Mouse (Mus musculus) liver, embryonic 14.5 days (tissue): ENCODE data around the gene Nr1h3. TPM values are rescaled to one million over a fixed set of nuclear protein-coding genes. Genes with fewer than 3 reads are reported as not detected.

Source experiments
- ATAC-seq: fragments of 200-750 bp; cut with Nextera tagmentation; 2 replicates; pipeline ENCODE4 v1.8.0; 2017; ENCODE audit warnings: moderate number of reproducible peaks, mild to moderate bottlenecking, moderate library complexity; ENCODE audit not compliant: insufficient read depth
- DNase-seq, 3 experiments: peaks; one replicate each; pipeline ENCODE4 v3.0.0-alpha.2; 2012 to 2013; ENCODE audit warnings: low read depth in 3 of 3, low spot score in 3 of 3
- H3K27ac ChIP-seq: fragments of 300-500 bp; sonication (generic); 2 replicates; pipeline ENCODE4 v1.5.1; 2014; ENCODE audit warnings: moderate library complexity, mild to moderate bottlenecking, control low read depth, inconsistent platforms
- H3K27me3 ChIP-seq: fragments of 300-500 bp; sonication (generic); 2 replicates; pipeline ENCODE4 v1.6.1; 2014; ENCODE audit warnings: mild to moderate bottlenecking, low read length, moderate library complexity; ENCODE audit not compliant: control insufficient read depth, insufficient read depth
- H3K36me3 ChIP-seq: fragments of 300-500 bp; sonication (generic); replicated peaks from 2 replicates; pipeline ENCODE4 v1.6.1; 2014; ENCODE audit warnings: low read depth; ENCODE audit not compliant: control insufficient read depth, insufficient read depth
- H3K4me1 ChIP-seq, 2 experiments: fragments of 200-500 bp in 1 of 2; fragments of 300-500 bp in 1 of 2; sonication (generic) in 1 of 2; replicated peaks; 2 replicates each; pipeline ENCODE4 v1.6.1; 2012 to 2014; ENCODE audit warnings: antibody characterized with exemption in 1 of 2, inconsistent platforms in 1 of 2, low read length in 1 of 2; ENCODE audit not compliant: control insufficient read depth in 2 of 2, insufficient read depth in 2 of 2
- H3K4me2 ChIP-seq: fragments of 300-500 bp; sonication (generic); 2 replicates; pipeline ENCODE4 v1.6.1; 2014; ENCODE audit warnings: low read depth, mild to moderate bottlenecking, control low read depth, moderate library complexity
- H3K4me3 ChIP-seq, 2 experiments: fragments of 200-500 bp in 1 of 2; fragments of 300-500 bp in 1 of 2; sonication (generic) in 1 of 2; 2 replicates each; pipeline ENCODE4 v1.5.1; 2012 to 2014; ENCODE audit warnings: low read depth in 2 of 2, low read length in 2 of 2, mild to moderate bottlenecking in 2 of 2, control low read depth in 1 of 2, inconsistent platforms in 1 of 2, moderate library complexity in 1 of 2; ENCODE audit not compliant: insufficient read depth in 1 of 2
- H3K9ac ChIP-seq: fragments of 300-500 bp; sonication (generic); replicated peaks from 2 replicates; pipeline ENCODE4 v1.6.1; 2014; ENCODE audit warnings: mild to moderate bottlenecking, control low read depth, moderate library complexity
- H3K9me3 ChIP-seq: fragments of 300-500 bp; sonication (generic); 2 replicates; pipeline ENCODE4 v1.6.1; 2016; ENCODE audit warnings: low read length, mixed read lengths; ENCODE audit not compliant: control insufficient read depth
- CTCF ChIP-seq: IDR thresholded peaks from 2 replicates; pipeline ENCODE4 v1.5.1; 2016; ENCODE audit warnings: antibody characterized with exemption, low read depth, control low read depth
- EP300 ChIP-seq: IDR thresholded peaks from 2 replicates; pipeline ENCODE4 v1.6.1; 2016; ENCODE audit warnings: antibody characterized with exemption, low read depth
- WGBS: fragments of 180-500 bp; shearing (Covaris S2); extraction: QIAGEN DNeasy Blood & Tissue Kit; methylation state at CpG from one replicate; pipeline ENCODE4 v1.1.7; 2014; ENCODE audit not compliant: insufficient replicate concordance; 5-methylcytosine and 5-hydroxymethylcytosine counted together
- polyA plus RNA-seq, 2 experiments: library from polyadenylated mRNA; depleted of rRNA in 1 of 2; stranded (reverse) in 1 of 2; unstranded in 1 of 2; fragments of >200 nt; fragmentation: Nextera tagmentation in 1 of 2; extraction: Ambion mirVana in 1 of 2; gene quantifications; 2 replicates each; pipeline versions ENCODE4 v1.2.1 to v1.2.3; 2012 to 2014

Nr1h3 gene
- polyA plus RNA-seq, 2 experiments = 12.7 to 14.2 TPM

DNA sequence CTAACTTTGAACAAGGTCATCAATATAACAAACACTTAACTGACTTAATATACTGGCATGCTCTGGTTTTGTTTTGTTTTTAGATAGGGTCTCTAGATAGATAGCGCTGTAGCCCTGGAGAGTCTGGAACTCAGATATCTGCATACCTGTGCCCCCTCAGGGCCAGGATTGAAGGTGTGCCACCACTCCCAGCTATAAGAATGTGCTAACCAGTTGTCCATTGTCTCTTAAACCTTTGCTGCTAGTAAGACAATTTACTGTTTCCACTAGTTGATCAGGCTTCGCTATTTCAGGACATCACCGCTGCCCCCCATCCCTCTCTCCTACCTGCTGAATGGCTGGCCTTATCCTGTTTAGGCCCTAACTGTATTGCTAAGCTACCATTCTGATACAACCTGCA, 17.9 kb upstream of the Nr1h3 start:
- no peaks in the 10 kb centered on the region; the same call in 1 of the 2 replicates for H3K36me3 ChIP-seq
- H3K27me3 ChIP-seq = no peaks in the 10 kb centered on the region
- no peak overlapping the region for H3K4me2 ChIP-seq
- no peaks in the 10 kb centered on the region; a peak in 1 of 4 replicates for H3K4me1 ChIP-seq
- 80% methylated on average over 3 of the region's 3 CpGs for WGBS
- no peak overlapping the region for H3K9ac ChIP-seq
- no peak overlapping the region for H3K27ac ChIP-seq
- H3K9me3 ChIP-seq = no peaks in the 10 kb centered on the region
- no peak for DNase-seq
- TF ChIP-seq CTCF = no peak
- no peak for TF ChIP-seq EP300
- H3K4me3 ChIP-seq = no peak overlapping the region
- ATAC-seq = no peak

DNA sequence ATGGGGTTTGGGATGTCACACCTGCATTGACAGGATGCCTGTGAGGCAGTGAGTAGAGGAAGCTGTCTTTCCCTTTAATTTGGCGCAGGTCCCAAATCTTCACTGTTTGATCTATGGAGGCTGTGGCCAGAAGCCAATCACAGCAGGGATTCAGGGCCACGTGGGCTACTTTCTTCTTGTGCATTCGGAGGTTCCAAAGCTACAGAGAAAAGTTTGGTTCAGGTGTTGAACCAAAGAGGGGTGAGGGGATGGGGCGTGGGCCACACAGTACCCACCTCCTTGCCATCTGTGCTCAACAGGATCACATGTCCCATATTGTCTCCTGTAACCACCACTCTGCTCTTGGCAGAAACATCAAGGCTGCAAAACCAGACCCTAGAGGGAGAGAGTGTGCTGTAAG, 14.4 kb upstream of the Nr1h3 start:
- Histone ChIP-seq H3K9ac (no peak overlapping the region), H3K4me2 (no peak overlapping the region), H3K9me3 (no peaks in the 10 kb centered on the region), H3K27me3 (no peaks in the 10 kb centered on the region), H3K4me3 (no peak overlapping the region), H3K27ac (no peak overlapping the region), H3K4me1 (no peaks in the 10 kb centered on the region; a peak in 1 of 4 replicates), H3K36me3 (peaks cover under 1% of the 10 kb centered on the region; the same call in 1 of the 2 replicates)
- ATAC-seq (no peak), DNase-seq (no peak)
- TF ChIP-seq CTCF (no peak), EP300 (no peak)
- 62% methylated on average over 4 of the region's 4 CpGs for WGBS

DNA sequence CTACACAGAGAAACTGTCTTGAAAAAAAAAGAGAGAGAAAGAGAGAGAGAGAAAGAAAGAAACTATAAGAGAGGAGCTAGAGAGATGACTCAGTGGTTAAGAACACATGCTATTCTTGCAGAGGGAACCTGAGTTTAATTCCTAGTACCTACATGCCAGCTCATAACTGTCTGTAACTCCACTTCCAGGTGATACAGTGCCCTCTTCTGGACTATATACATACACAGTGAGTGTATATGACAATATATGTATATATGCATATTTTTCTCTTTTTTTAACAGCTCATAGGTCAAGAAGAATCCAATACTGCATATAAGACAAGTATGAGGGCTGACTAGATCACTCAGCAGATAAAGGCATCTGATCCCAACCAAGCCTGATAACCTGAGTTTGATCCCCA, 10.7 kb upstream of the Nr1h3 start:
- no peak for ATAC-seq
- H3K36me3 ChIP-seq = peaks cover 8% of the 10 kb centered on the region
- no peak overlapping the region for H3K4me3 ChIP-seq
- H3K4me1 ChIP-seq = no peaks in the 10 kb centered on the region; a peak in 1 of 4 replicates
- H3K27me3 ChIP-seq = no peaks in the 10 kb centered on the region
- no peak for DNase-seq
- no peak overlapping the region for H3K4me2 ChIP-seq
- H3K27ac ChIP-seq = no peak overlapping the region
- H3K9me3 ChIP-seq = no peaks in the 10 kb centered on the region
- TF ChIP-seq CTCF = peak; percentile 26; the same call in 1 of the 2 replicates
- no peak for TF ChIP-seq EP300
- no peak overlapping the region for H3K9ac ChIP-seq

DNA sequence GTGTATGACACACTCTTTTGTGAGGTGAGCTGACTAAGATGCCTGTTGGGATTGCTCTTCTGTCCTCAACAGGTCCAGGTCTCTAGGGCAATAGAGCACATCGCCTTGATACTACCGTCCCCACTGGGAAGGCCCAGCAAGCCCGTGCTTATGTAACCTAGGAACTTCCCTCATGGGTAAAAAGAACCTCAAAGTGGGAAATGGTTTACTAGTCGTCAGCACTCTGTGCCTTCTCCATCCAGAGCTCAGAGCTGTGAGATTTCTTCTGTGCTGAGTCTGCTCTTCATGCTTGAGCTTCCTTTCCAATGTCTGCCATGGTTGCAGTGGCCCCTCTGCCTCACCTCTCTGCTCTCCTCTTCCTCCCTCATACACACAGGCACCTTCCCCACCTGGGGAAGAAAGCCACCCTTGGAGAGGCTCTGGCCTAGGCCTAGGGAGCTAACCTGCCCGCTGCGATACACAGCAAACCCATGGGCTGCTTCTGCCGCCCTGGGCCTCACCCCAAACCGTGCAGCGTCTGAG, 3.7 kb upstream of the Nr1h3 start:
- Histone ChIP-seq H3K36me3 (peaks cover 16% of the 10 kb centered on the region), H3K4me2 (no peak overlapping the region)
- WGBS = 64% methylated on average over 9 of the region's 9 CpGs

DNA sequence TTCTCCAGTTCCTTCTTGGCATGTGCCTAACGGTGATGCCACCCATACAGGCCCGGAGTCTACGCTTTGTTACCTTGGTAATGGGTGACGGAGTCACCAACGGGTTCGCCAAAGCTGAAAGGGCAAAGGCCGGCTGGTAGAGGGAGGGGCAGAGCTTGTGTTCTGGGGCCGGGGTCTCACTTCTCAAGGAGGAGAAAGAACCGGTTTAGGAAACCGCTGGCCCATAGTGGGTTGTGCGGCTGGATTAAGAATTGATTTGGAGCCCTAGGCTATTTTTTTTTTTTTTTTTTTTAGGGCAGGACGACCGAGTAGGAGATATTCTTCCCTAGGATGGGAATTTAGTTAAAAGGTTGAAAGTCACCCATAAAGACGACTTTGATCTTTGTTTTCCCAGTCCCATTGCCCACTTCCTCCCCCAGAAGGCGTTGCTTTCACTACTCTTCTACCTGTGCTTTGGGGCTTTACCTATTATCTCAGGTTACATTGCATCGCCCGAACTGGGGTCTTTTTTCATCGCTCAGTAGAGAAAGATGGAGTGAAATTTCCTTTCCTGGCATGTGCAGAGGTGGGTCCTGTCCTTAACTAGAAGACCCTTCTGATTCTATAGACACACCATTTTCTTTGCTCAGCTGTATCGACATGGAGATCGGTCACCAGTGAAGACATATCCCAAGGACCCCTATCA, 480 bp upstream of the Nr1h3 start:
- TF ChIP-seq EP300 (no peak; the same call in 1 of the 2 replicates), CTCF (no peak)
- H3K27me3 ChIP-seq = no peaks in the 10 kb centered on the region
- H3K36me3 ChIP-seq = peaks cover 8% of the 10 kb centered on the region
- H3K9me3 ChIP-seq = no peaks in the 10 kb centered on the region
- no peak for DNase-seq
- peaks cover 9 to 13% of the 10 kb centered on the region in 2 experiments for H3K4me1 ChIP-seq
- WGBS = 11% methylated on average over 20 of the region's 20 CpGs
- peak overlapping the region; percentile 89 for H3K9ac ChIP-seq
- peak overlapping the region; percentile 82 to 99 for H3K4me3 ChIP-seq
- peak overlapping the region; percentile 78 for H3K4me2 ChIP-seq
- peak overlapping the region; percentile 32 for H3K27ac ChIP-seq
- ATAC-seq = peak; percentile 33

More for the DNA sequence above, 3.7 kb upstream of the Nr1h3 start:
- H3K9me3 ChIP-seq = no peaks in the 10 kb centered on the region
- ATAC-seq (no peak), DNase-seq (no peak)
- no peak overlapping the region for H3K4me3 ChIP-seq
- H3K27ac ChIP-seq = no peak overlapping the region
- H3K27me3 ChIP-seq = no peaks in the 10 kb centered on the region
- peaks cover 9 to 13% of the 10 kb centered on the region in 2 experiments for H3K4me1 ChIP-seq
- no peak overlapping the region for H3K9ac ChIP-seq
- TF ChIP-seq CTCF = no peak
- TF ChIP-seq EP300 = no peak
